Mouse (Mus musculus) midbrain, embryonic 12.5 days (tissue): ENCODE data around the gene Satb2. TPM values are rescaled to one million over a fixed set of nuclear protein-coding genes. Genes with fewer than 3 reads are reported as not detected.

Source experiments
- ATAC-seq: fragments of 200-750 bp; cut with Nextera tagmentation; 2 replicates; pipeline ENCODE4 v1.8.0; 2017; ENCODE audit warnings: low read depth, moderate TSS enrichment, moderate library complexity; ENCODE audit not compliant: low FRiP score
- H3K27ac ChIP-seq: fragments of 300-500 bp; sonication (generic); replicated peaks from 2 replicates; pipeline ENCODE4 v1.5.1; 2016; ENCODE audit warnings: mild to moderate bottlenecking
- H3K27me3 ChIP-seq: fragments of 300-500 bp; sonication (generic); 2 replicates; pipeline ENCODE4 v1.6.1; 2016; ENCODE audit warnings: mild to moderate bottlenecking
- H3K36me3 ChIP-seq: fragments of 300-500 bp; sonication (generic); 2 replicates; pipeline ENCODE4 v1.6.1; 2016
- H3K4me1 ChIP-seq: fragments of 300-500 bp; sonication (generic); 2 replicates; pipeline ENCODE4 v1.6.1; 2016
- H3K4me2 ChIP-seq: fragments of 300-500 bp; sonication (generic); replicated peaks from 2 replicates; pipeline ENCODE4 v1.6.1; 2016; ENCODE audit warnings: mild to moderate bottlenecking, moderate library complexity
- H3K4me3 ChIP-seq: fragments of 300-500 bp; sonication (generic); 2 replicates; pipeline ENCODE4 v1.5.1; 2016; ENCODE audit warnings: mild to moderate bottlenecking
- H3K9ac ChIP-seq: fragments of 300-500 bp; sonication (generic); replicated peaks from 2 replicates; pipeline ENCODE4 v1.6.1; 2016; ENCODE audit warnings: mild to moderate bottlenecking, moderate library complexity
- H3K9me3 ChIP-seq: fragments of 300-500 bp; sonication (generic); 2 replicates; pipeline ENCODE4 v1.6.1; 2016; ENCODE audit warnings: mild to moderate bottlenecking
- WGBS: fragments of 180-500 bp; shearing (Covaris S2); methylation state at CpG from one replicate; pipeline ENCODE4 v1.1.7; 2016; 5-methylcytosine and 5-hydroxymethylcytosine counted together
- polyA plus RNA-seq: library from polyadenylated mRNA; unstranded; fragments of >200 nt; fragmentation: Nextera tagmentation; extraction: Ambion mirVana; gene quantifications from 2 replicates; pipeline ENCODE4 v1.2.1, GENCODE M21; 2016

Gene Satb2
- polyA plus RNA-seq, 1 experiment from 2014 or later = 0.99 TPM

- H3K9ac ChIP-seq = no peak overlapping the region
- H3K9me3 ChIP-seq = no peaks in the 10 kb centered on the region
- no peaks in the 10 kb centered on the region for H3K36me3 ChIP-seq
- WGBS = 89% methylated on average over 3 of the region's 3 CpGs
- H3K4me1 ChIP-seq = peaks cover 7% of the 10 kb centered on the region
- H3K4me3 ChIP-seq = no peak overlapping the region
- no peak overlapping the region for H3K27ac ChIP-seq
- no peak for ATAC-seq
- H3K27me3 ChIP-seq = 0 out of 2 replicates have a peak, but pooled peaks cover 3% of the 10 kb centered on the region
- no peak overlapping the region for H3K4me2 ChIP-seq
Observed at GRCm38 (mm10) chr1:56900706-56901287, 77.7 kb downstream of the Satb2 start.

- no peak for ATAC-seq
- H3K9me3 ChIP-seq = no peaks in the 10 kb centered on the region
- H3K4me1 ChIP-seq = peaks cover 7% of the 10 kb centered on the region
- no peak overlapping the region for H3K4me3 ChIP-seq
- no peak overlapping the region for H3K9ac ChIP-seq
- WGBS = 88% methylated on average over 9 of the region's 9 CpGs
- 0 out of 2 replicates have a peak, but pooled peaks cover 3% of the 10 kb centered on the region for H3K27me3 ChIP-seq
- H3K36me3 ChIP-seq = no peaks in the 10 kb centered on the region
- no peak overlapping the region for H3K4me2 ChIP-seq
- H3K27ac ChIP-seq = no peak overlapping the region
Observed at GRCm38 (mm10) chr1:56900187-56900586, 78.3 kb downstream of the Satb2 start.

GRCm38 (mm10) chr1:56898606-56899396 lies 79.6 kb downstream of the Satb2 start:
- no peak overlapping the region for H3K9ac ChIP-seq
- ATAC-seq = no peak
- 59% methylated on average over 13 of the region's 13 CpGs for WGBS
- 0 out of 2 replicates have a peak, but pooled peaks cover 3% of the 10 kb centered on the region for H3K27me3 ChIP-seq
- H3K36me3 ChIP-seq = no peaks in the 10 kb centered on the region
- no peak overlapping the region for H3K27ac ChIP-seq
- no peaks in the 10 kb centered on the region for H3K9me3 ChIP-seq
- H3K4me2 ChIP-seq = no peak overlapping the region
- no peak overlapping the region for H3K4me3 ChIP-seq
- peaks cover 7% of the 10 kb centered on the region for H3K4me1 ChIP-seq

GRCm38 (mm10) chr1:56897492-56898180 lies 80.8 kb downstream of the Satb2 start:
- no peak for ATAC-seq
- Histone ChIP-seq H3K36me3 (no peaks in the 10 kb centered on the region), H3K4me2 (no peak overlapping the region), H3K27me3 (0 out of 2 replicates have a peak, but pooled peaks cover 3% of the 10 kb centered on the region), H3K9me3 (no peaks in the 10 kb centered on the region), H3K4me1 (peaks cover 7% of the 10 kb centered on the region), H3K27ac (no peak overlapping the region), H3K9ac (no peak overlapping the region), H3K4me3 (no peak overlapping the region)
- 93% methylated on average over 8 of the region's 8 CpGs for WGBS

- H3K27ac ChIP-seq = no peak overlapping the region
- no peak for ATAC-seq
- H3K4me2 ChIP-seq = no peak overlapping the region
- 0 out of 2 replicates have a peak, but pooled peaks cover 3% of the 10 kb centered on the region for H3K27me3 ChIP-seq
- H3K4me3 ChIP-seq = no peak overlapping the region
- H3K9me3 ChIP-seq = no peaks in the 10 kb centered on the region
- no peaks in the 10 kb centered on the region for H3K36me3 ChIP-seq
- H3K9ac ChIP-seq = no peak overlapping the region
- peaks cover 7% of the 10 kb centered on the region for H3K4me1 ChIP-seq
- WGBS = 92% methylated on average over 3 of the region's 3 CpGs
Observed at GRCm38 (mm10) chr1:56896670-56897069, 81.8 kb downstream of the Satb2 start.

GRCm38 (mm10) chr1:56892766-56893165 lies 85.7 kb downstream of the Satb2 start:
- H3K36me3 ChIP-seq = no peaks in the 10 kb centered on the region
- no peak for ATAC-seq
- 83% methylated on average over 5 of the region's 5 CpGs for WGBS

GRCm38 (mm10) chr1:56888939-56889338 lies 89.5 kb downstream of the Satb2 start:
- no peak for ATAC-seq
- Histone ChIP-seq H3K4me3 (no peak overlapping the region), H3K4me1 (no peaks in the 10 kb centered on the region), H3K9ac (no peak overlapping the region), H3K27me3 (no peaks in the 10 kb centered on the region), H3K9me3 (no peaks in the 10 kb centered on the region), H3K27ac (no peak overlapping the region), H3K4me2 (no peak overlapping the region), H3K36me3 (no peaks in the 10 kb centered on the region)
- WGBS = 90% methylated on average over 1 of the region's 1 CpGs

More at GRCm38 (mm10) chr1:56892766-56893165, 85.7 kb downstream of the Satb2 start:
- no peak overlapping the region for H3K4me3 ChIP-seq
- no peaks in the 10 kb centered on the region for H3K27me3 ChIP-seq
- no peak overlapping the region for H3K9ac ChIP-seq
- no peak overlapping the region for H3K27ac ChIP-seq
- H3K9me3 ChIP-seq = no peaks in the 10 kb centered on the region
- H3K4me1 ChIP-seq = no peaks in the 10 kb centered on the region
- H3K4me2 ChIP-seq = no peak overlapping the region

GRCm38 (mm10) chr1:56887524-56887923 lies 90.9 kb downstream of the Satb2 start:
- H3K9ac ChIP-seq = no peak overlapping the region
- H3K4me2 ChIP-seq = no peak overlapping the region
- no peak overlapping the region for H3K27ac ChIP-seq
- no peaks in the 10 kb centered on the region for H3K9me3 ChIP-seq
- H3K36me3 ChIP-seq = no peaks in the 10 kb centered on the region
- H3K4me1 ChIP-seq = no peaks in the 10 kb centered on the region
- no peak for ATAC-seq
- H3K27me3 ChIP-seq = no peaks in the 10 kb centered on the region
- H3K4me3 ChIP-seq = no peak overlapping the region

GRCm38 (mm10) chr1:56871485-56871884 lies 107.0 kb downstream of the Satb2 start:
- Histone ChIP-seq H3K4me1 (no peaks in the 10 kb centered on the region), H3K9me3 (no peaks in the 10 kb centered on the region), H3K36me3 (peaks cover 9% of the 10 kb centered on the region; the same call in 1 of the 2 replicates), H3K4me2 (no peak overlapping the region), H3K4me3 (no peak overlapping the region), H3K27ac (no peak overlapping the region), H3K9ac (no peak overlapping the region), H3K27me3 (no peaks in the 10 kb centered on the region)
- no peak for ATAC-seq
- 93% methylated on average over 8 of the region's 8 CpGs for WGBS

GRCm38 (mm10) chr1:56865246-56865645 lies 113.2 kb downstream of the Satb2 start:
- Histone ChIP-seq H3K27me3 (no peaks in the 10 kb centered on the region), H3K4me3 (no peak overlapping the region), H3K9me3 (no peaks in the 10 kb centered on the region), H3K4me2 (no peak overlapping the region), H3K4me1 (no peaks in the 10 kb centered on the region), H3K27ac (no peak overlapping the region), H3K9ac (no peak overlapping the region), H3K36me3 (no peaks in the 10 kb centered on the region)
- no peak for ATAC-seq
- WGBS = 88% methylated on average over 1 of the region's 1 CpGs

- no peaks in the 10 kb centered on the region for H3K4me1 ChIP-seq
- H3K36me3 ChIP-seq = no peaks in the 10 kb centered on the region
- no peak for ATAC-seq
- H3K4me2 ChIP-seq = no peak overlapping the region
- H3K27me3 ChIP-seq = no peaks in the 10 kb centered on the region
- no peak overlapping the region for H3K27ac ChIP-seq
- no peak overlapping the region for H3K4me3 ChIP-seq
- no peak overlapping the region for H3K9ac ChIP-seq
- WGBS = 73% methylated on average over 4 of the region's 4 CpGs
- H3K9me3 ChIP-seq = no peaks in the 10 kb centered on the region
Observed at GRCm38 (mm10) chr1:56862799-56863198, 115.7 kb downstream of the Satb2 start.

- H3K9me3 ChIP-seq = no peaks in the 10 kb centered on the region
- no peak for ATAC-seq
- H3K36me3 ChIP-seq = no peaks in the 10 kb centered on the region
- no peaks in the 10 kb centered on the region for H3K4me1 ChIP-seq
- WGBS = 81% methylated on average over 8 of the region's 8 CpGs
- H3K9ac ChIP-seq = no peak overlapping the region
- H3K4me2 ChIP-seq = no peak overlapping the region
- H3K4me3 ChIP-seq = no peak overlapping the region
- H3K27ac ChIP-seq = no peak overlapping the region
- no peaks in the 10 kb centered on the region for H3K27me3 ChIP-seq
Observed at GRCm38 (mm10) chr1:56857202-56857601, 121.2 kb downstream of the Satb2 start.
